Mouse (Mus musculus) forebrain, embryonic 11.5 days (tissue): ENCODE measurements around the gene Caap1. TPM values are rescaled to one million over a fixed set of nuclear protein-coding genes. Genes with fewer than 3 reads are reported as not detected.

Source experiments
- ATAC-seq: fragments of 200-750 bp; cut with Nextera tagmentation; replicated peaks from 2 replicates; pipeline ENCODE4 v1.8.0; 2017; ENCODE audit warnings: moderate TSS enrichment; ENCODE audit not compliant: low FRiP score
- DNase-seq: peaks from one replicate; pipeline ENCODE4 v3.0.0-alpha.2; 2017; ENCODE audit warnings: low spot score
- H3K27ac ChIP-seq: fragments of 300-500 bp; sonication (generic); 2 replicates; pipeline ENCODE4 v1.5.1; 2014; ENCODE audit warnings: low read depth, low read length
- H3K27me3 ChIP-seq: fragments of 300-500 bp; sonication (generic); 2 replicates; pipeline ENCODE4 v1.6.1; 2014; ENCODE audit warnings: mild to moderate bottlenecking, low read length, mixed read lengths; ENCODE audit not compliant: control insufficient read depth, insufficient read depth
- H3K36me3 ChIP-seq: fragments of 300-500 bp; sonication (generic); 2 replicates; pipeline ENCODE4 v1.6.1; 2014; ENCODE audit warnings: mild to moderate bottlenecking, low read length, moderate library complexity, mixed read lengths; ENCODE audit not compliant: control insufficient read depth, insufficient read depth
- H3K4me1 ChIP-seq: fragments of 300-500 bp; sonication (generic); replicated peaks from 2 replicates; pipeline ENCODE4 v1.6.1; 2014; ENCODE audit warnings: low read length, mixed read lengths; ENCODE audit not compliant: control insufficient read depth, insufficient read depth
- H3K4me2 ChIP-seq: fragments of 300-500 bp; sonication (generic); 2 replicates; pipeline ENCODE4 v1.6.1; 2014; ENCODE audit warnings: low read depth, mild to moderate bottlenecking, low read length, moderate library complexity, mixed read lengths; ENCODE audit not compliant: severe bottlenecking
- H3K4me3 ChIP-seq: fragments of 300-500 bp; sonication (generic); 2 replicates; pipeline ENCODE4 v1.5.1; 2014; ENCODE audit warnings: low read depth, low read length
- H3K9ac ChIP-seq: fragments of 300-500 bp; sonication (generic); 2 replicates; pipeline ENCODE4 v1.6.1; 2014; ENCODE audit warnings: low read length
- H3K9me3 ChIP-seq: fragments of 300-500 bp; sonication (generic); 2 replicates; pipeline ENCODE4 v1.6.1; 2016; ENCODE audit warnings: low read length, mixed read lengths; ENCODE audit not compliant: control insufficient read depth
- WGBS: fragments of 180-500 bp; shearing (Covaris S2); extraction: QIAGEN DNeasy Blood & Tissue Kit; methylation state at CpG from one replicate; pipeline ENCODE4 v1.1.7; 2014; 5-methylcytosine and 5-hydroxymethylcytosine counted together
- polyA plus RNA-seq: library from polyadenylated mRNA; unstranded; fragments of >200 nt; fragmentation: Nextera tagmentation; extraction: Ambion mirVana; gene quantifications from 2 replicates; pipeline ENCODE4 v1.2.1, GENCODE M21; 2014

Caap1 gene
- polyA plus RNA-seq, 1 experiment from 2014 or later = 31.4 TPM

GRCm38 (mm10) chr4:94572677-94573076 is 16.1 kb upstream of the Caap1 start:
- Histone ChIP-seq H3K4me1 (no peaks in the 10 kb centered on the region), H3K36me3 (no peaks in the 10 kb centered on the region; the same call in 1 of the 2 replicates), H3K4me3 (no peak overlapping the region), H3K27me3 (no peaks in the 10 kb centered on the region), H3K9me3 (no peaks in the 10 kb centered on the region), H3K27ac (no peak overlapping the region), H3K4me2 (no peak overlapping the region), H3K9ac (no peak overlapping the region)
- no peak for DNase-seq
- ATAC-seq = no peak
- 96% methylated on average over 4 of the region's 4 CpGs for WGBS

GRCm38 (mm10) chr4:94564297-94564696 is 7.7 kb upstream of the Caap1 start:
- Histone ChIP-seq H3K9me3 (no peaks in the 10 kb centered on the region), H3K4me3 (no peak overlapping the region), H3K27me3 (no peaks in the 10 kb centered on the region), H3K36me3 (no peaks in the 10 kb centered on the region), H3K4me2 (no peak overlapping the region), H3K4me1 (no peaks in the 10 kb centered on the region), H3K9ac (no peak overlapping the region), H3K27ac (no peak overlapping the region)
- DNase-seq = no peak
- no peak for ATAC-seq

- Histone ChIP-seq H3K4me2 (no peak overlapping the region), H3K4me3 (no peak overlapping the region), H3K27me3 (no peaks in the 10 kb centered on the region), H3K4me1 (no peaks in the 10 kb centered on the region), H3K27ac (no peak overlapping the region), H3K9me3 (no peaks in the 10 kb centered on the region), H3K36me3 (no peaks in the 10 kb centered on the region), H3K9ac (no peak overlapping the region)
- no peak for DNase-seq
- 81% methylated on average over 7 of the region's 7 CpGs for WGBS
- no peak for ATAC-seq
Observed at GRCm38 (mm10) chr4:94561954-94562648, 5.5 kb upstream of the Caap1 start.

DNA sequence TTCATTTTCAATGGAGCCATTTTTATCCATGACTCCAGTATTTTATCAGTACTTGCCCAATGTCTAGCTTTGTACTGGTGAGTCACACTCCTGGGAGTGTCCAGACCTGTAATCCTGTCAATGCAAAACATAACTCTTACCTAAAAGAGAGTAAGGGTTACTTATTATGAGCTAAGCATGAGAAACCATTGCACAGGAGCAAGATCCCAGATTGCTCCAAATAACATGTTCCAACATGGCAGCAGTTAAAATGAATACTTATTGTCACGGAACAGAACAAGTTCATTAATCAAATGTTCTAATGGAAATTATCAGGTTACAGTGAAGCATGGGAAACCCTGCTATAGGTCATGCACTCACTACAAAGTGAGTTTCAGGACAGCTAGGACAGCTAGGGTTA is 3.7 kb upstream of the Caap1 start:
- H3K4me1 ChIP-seq = no peaks in the 10 kb centered on the region; the same call in 1 of the 2 replicates
- H3K9ac ChIP-seq = no peak overlapping the region
- H3K27me3 ChIP-seq = no peaks in the 10 kb centered on the region
- DNase-seq (no peak), ATAC-seq (no peak)
- H3K36me3 ChIP-seq = no peaks in the 10 kb centered on the region
- no peak overlapping the region for H3K4me2 ChIP-seq
- no peak overlapping the region for H3K4me3 ChIP-seq
- 93% methylated on average over 1 of the region's 1 CpGs for WGBS
- H3K9me3 ChIP-seq = no peaks in the 10 kb centered on the region
- H3K27ac ChIP-seq = no peak overlapping the region

GRCm38 (mm10) chr4:94559266-94559665 is 2.7 kb upstream of the Caap1 start:
- 39% methylated on average over 2 of the region's 2 CpGs for WGBS
- Histone ChIP-seq H3K4me1 (no peaks in the 10 kb centered on the region; the same call in 1 of the 2 replicates), H3K4me3 (no peak overlapping the region), H3K36me3 (no peaks in the 10 kb centered on the region), H3K9ac (no peak overlapping the region), H3K9me3 (no peaks in the 10 kb centered on the region), H3K4me2 (no peak overlapping the region), H3K27ac (no peak overlapping the region), H3K27me3 (no peaks in the 10 kb centered on the region)
- DNase-seq (no peak), ATAC-seq (no peak)

DNA sequence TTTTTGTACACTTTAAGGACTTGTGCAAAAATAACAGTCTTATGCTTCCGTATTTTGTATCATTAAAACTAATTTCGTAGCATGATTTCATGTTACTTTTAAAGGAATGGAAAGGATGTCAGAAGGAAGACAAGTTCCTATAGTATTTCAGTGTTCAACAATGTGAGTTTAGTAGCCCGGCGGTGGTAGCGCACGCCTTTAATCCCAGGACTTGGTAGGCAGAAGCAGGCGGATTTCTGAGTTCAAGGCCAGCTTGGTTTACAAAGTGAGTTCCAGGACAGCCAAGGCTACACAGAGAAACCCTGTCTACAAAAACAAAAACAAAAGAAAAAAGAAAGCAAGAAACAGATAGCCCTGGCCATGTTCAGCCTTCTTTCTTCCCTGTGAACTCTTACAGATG is 549 bp upstream of the Caap1 start:
- ATAC-seq = 0 out of 2 replicates have a peak, but pooled peaks have one; percentile 2
- Histone ChIP-seq H3K4me3 (peak overlapping the region; percentile 91; the same call in 1 of the 2 replicates), H3K27ac (no peak overlapping the region), H3K27me3 (no peaks in the 10 kb centered on the region), H3K36me3 (no peaks in the 10 kb centered on the region), H3K4me2 (no peak overlapping the region), H3K4me1 (no peaks in the 10 kb centered on the region; the same call in 1 of the 2 replicates), H3K9ac (no peak overlapping the region), H3K9me3 (no peaks in the 10 kb centered on the region)
- 79% methylated on average over 7 of the region's 7 CpGs for WGBS
- DNase-seq = no peak

- Histone ChIP-seq H3K4me3 (peak overlapping the region; percentile 91; the same call in 1 of the 2 replicates), H3K4me2 (peak overlapping the region; percentile 76; the same call in 1 of the 2 replicates), H3K9me3 (no peaks in the 10 kb centered on the region), H3K4me1 (no peaks in the 10 kb centered on the region; the same call in 1 of the 2 replicates), H3K9ac (no peak overlapping the region), H3K27me3 (no peaks in the 10 kb centered on the region), H3K27ac (no peak overlapping the region), H3K36me3 (no peaks in the 10 kb centered on the region)
- no peak for DNase-seq
- 93% methylated on average over 5 of the region's 5 CpGs for WGBS
- ATAC-seq = no peak
Observed at GRCm38 (mm10) chr4:94554955-94555494, 1.6 kb downstream of the Caap1 start.

GRCm38 (mm10) chr4:94544321-94544720 is 12.3 kb downstream of the Caap1 start:
- 75% methylated on average over 7 of the region's 7 CpGs for WGBS
- no peak for ATAC-seq
- no peaks in the 10 kb centered on the region; the same call in 1 of the 2 replicates for H3K36me3 ChIP-seq

DNA sequence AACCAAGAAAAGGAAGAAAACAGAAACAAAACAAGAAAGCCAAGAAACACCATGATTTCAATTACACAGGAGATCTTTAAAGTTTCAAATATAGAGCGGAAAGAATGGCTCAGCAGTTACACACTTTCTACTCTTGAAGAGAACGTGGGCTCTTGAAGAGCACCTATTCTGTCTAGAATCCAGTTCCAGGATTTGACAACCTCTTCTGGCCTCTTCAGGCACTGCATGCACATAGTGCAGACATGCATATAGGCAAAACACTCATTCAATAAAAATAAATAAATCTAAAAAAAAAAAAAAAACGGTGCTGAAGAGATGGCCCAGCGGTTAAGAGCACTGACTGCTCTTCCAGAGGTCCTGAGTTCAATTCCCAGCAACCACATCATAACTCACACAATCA is 13.6 kb downstream of the Caap1 start:
- WGBS = 90% methylated on average over 4 of the region's 4 CpGs
- no peaks in the 10 kb centered on the region for H3K27me3 ChIP-seq
- H3K9me3 ChIP-seq = no peaks in the 10 kb centered on the region
- H3K36me3 ChIP-seq = no peaks in the 10 kb centered on the region; the same call in 1 of the 2 replicates
- H3K4me2 ChIP-seq = no peak overlapping the region
- H3K4me3 ChIP-seq = no peak overlapping the region
- no peaks in the 10 kb centered on the region for H3K4me1 ChIP-seq
- no peak for DNase-seq
- no peak overlapping the region for H3K27ac ChIP-seq
- no peak for ATAC-seq
- H3K9ac ChIP-seq = no peak overlapping the region

More at GRCm38 (mm10) chr4:94544321-94544720, 12.3 kb downstream of the Caap1 start:
- Histone ChIP-seq H3K4me1 (no peaks in the 10 kb centered on the region), H3K9me3 (no peaks in the 10 kb centered on the region), H3K9ac (no peak overlapping the region), H3K4me3 (no peak overlapping the region), H3K4me2 (no peak overlapping the region), H3K27me3 (no peaks in the 10 kb centered on the region), H3K27ac (no peak overlapping the region)
- no peak for DNase-seq
